Mouse (Mus musculus) MEL (cell line): ENCODE measurements around the gene Mcoln3. TPM values are rescaled to one million over a fixed set of nuclear protein-coding genes. Genes with fewer than 3 reads are reported as not detected.

ENCODE experiments used
- DNase-seq: peaks from one replicate; pipeline ENCODE4 v3.0.0; 2011; ENCODE audit warnings: low read depth, low spot score
- H3K27ac ChIP-seq: 2 replicates; pipeline ENCODE4 v1.5.1; 2012; ENCODE audit warnings: low read depth, mild to moderate bottlenecking, control low read depth, low read length, moderate library complexity; ENCODE audit not compliant: control insufficient read depth
- H3K27me3 ChIP-seq, 2 experiments: fragments of 150-350 bp in 1 of 2; sonication (generic) in 1 of 2; 2 replicates each; pipeline ENCODE4 v1.6.1; 2012; ENCODE audit warnings: low read length in 2 of 2, mild to moderate bottlenecking in 2 of 2, improper control_type of control experiment in 1 of 2, moderate library complexity in 1 of 2; ENCODE audit not compliant: insufficient read depth in 2 of 2, control insufficient read depth in 1 of 2
- H3K36me3 ChIP-seq, 2 experiments: 2 replicates each; pipeline ENCODE4 v1.6.1; 2012 to 2014; ENCODE audit warnings: low read length in 2 of 2, improper control_type of control experiment in 1 of 2, inconsistent platforms in 1 of 2, mild to moderate bottlenecking in 1 of 2; ENCODE audit not compliant: insufficient read depth in 2 of 2, control insufficient read depth in 1 of 2
- H3K4me1 ChIP-seq, 2 experiments: fragments of 150-350 bp in 1 of 2; sonication (generic) in 1 of 2; 2 replicates each; pipeline ENCODE4 v1.6.1; 2012; ENCODE audit warnings: low read length in 2 of 2, improper control_type of control experiment in 1 of 2, mild to moderate bottlenecking in 1 of 2; ENCODE audit not compliant: insufficient read depth in 2 of 2, control insufficient read depth in 1 of 2
- H3K4me3 ChIP-seq, 2 experiments: fragments of 150-350 bp in 1 of 2; sonication (generic) in 1 of 2; 2 replicates each; pipeline ENCODE4 v1.5.1; 2012; ENCODE audit warnings: low read depth in 2 of 2, low read length in 2 of 2, mild to moderate bottlenecking in 2 of 2, moderate library complexity in 2 of 2, control low read depth in 1 of 2, improper control_type of control experiment in 1 of 2; ENCODE audit not compliant: control insufficient read depth in 1 of 2, insufficient read depth in 1 of 2
- H3K79me2 ChIP-seq: 2 replicates; pipeline ENCODE4 v1.6.1; 2012; ENCODE audit warnings: mild to moderate bottlenecking, low read length, moderate library complexity; ENCODE audit not compliant: control insufficient read depth, poor library complexity, insufficient read depth
- H3K9ac ChIP-seq: 2 replicates; pipeline ENCODE4 v1.6.1; 2012; ENCODE audit warnings: low read depth, mild to moderate bottlenecking, control low read depth, low read length, moderate library complexity; ENCODE audit not compliant: control insufficient read depth, poor library complexity, severe bottlenecking
- H3K9me3 ChIP-seq: fragments of 150-350 bp; sonication (generic); replicated peaks from 2 replicates; pipeline ENCODE4 v1.6.1; 2012; ENCODE audit warnings: mild to moderate bottlenecking, low read length, improper control_type of control experiment, moderate library complexity; ENCODE audit not compliant: insufficient read depth
- BHLHE40 ChIP-seq: IDR thresholded peaks from 2 replicates; pipeline ENCODE4 v1.6.1; 2012; ENCODE audit warnings: low read depth, mild to moderate bottlenecking, inconsistent platforms, low read length, improper control_type of control experiment, borderline replicate concordance
- CTCF ChIP-seq, 3 experiments: IDR thresholded peaks in 2 of 3; conservative IDR thresholded peaks in 1 of 3; 2 replicates each; pipeline ENCODE4 v1.5.1; 2011 to 2012; ENCODE audit warnings: low read length in 3 of 3, low read depth in 2 of 3, mild to moderate bottlenecking in 2 of 3, improper control_type of control experiment in 1 of 3, inconsistent platforms in 1 of 3, mixed read lengths in 1 of 3, moderate library complexity in 1 of 3; ENCODE audit not compliant: control insufficient read depth in 1 of 3, insufficient read depth in 1 of 3, poor library complexity in 1 of 3, severe bottlenecking in 1 of 3
- ELF1 ChIP-seq: IDR thresholded peaks from 2 replicates; pipeline ENCODE4 v1.6.1; 2014; ENCODE audit warnings: low read depth, mild to moderate bottlenecking, inconsistent platforms, low read length, improper control_type of control experiment, moderate library complexity
- EP300 ChIP-seq, 2 experiments: IDR thresholded peaks; 2 replicates each; pipeline ENCODE4 v1.6.1; 2011; ENCODE audit warnings: improper control_type of control experiment in 2 of 2, low read length in 2 of 2, low read depth in 1 of 2, mild to moderate bottlenecking in 1 of 2
- ETS1 ChIP-seq: IDR thresholded peaks from 2 replicates; pipeline ENCODE4 v1.6.1; 2012; ENCODE audit warnings: low read depth, mild to moderate bottlenecking, inconsistent platforms, low read length, improper control_type of control experiment, moderate library complexity
- GABPA ChIP-seq: IDR thresholded peaks from 2 replicates; pipeline ENCODE4 v1.6.1; 2012; ENCODE audit warnings: low read depth, mild to moderate bottlenecking, inconsistent platforms, low read length, improper control_type of control experiment, moderate library complexity
- GATA1 ChIP-seq: IDR thresholded peaks from 2 replicates; pipeline ENCODE4 v1.6.1; 2011; ENCODE audit warnings: low read depth, low read length, improper control_type of control experiment
- HCFC1 ChIP-seq: IDR thresholded peaks from 2 replicates; pipeline ENCODE4 v1.6.1; 2012; ENCODE audit warnings: low read depth, mild to moderate bottlenecking, inconsistent platforms, low read length, improper control_type of control experiment, moderate library complexity
- JUND ChIP-seq: IDR thresholded peaks from 2 replicates; pipeline ENCODE4 v1.6.1; 2011; ENCODE audit warnings: low read depth, mild to moderate bottlenecking, improper control_type of control experiment, low read length
- KAT2A ChIP-seq: conservative IDR thresholded peaks from 2 replicates; pipeline ENCODE4 v1.6.1; 2012; ENCODE audit warnings: low read depth, low read length, improper control_type of control experiment, inconsistent platforms
- MAFK ChIP-seq: IDR thresholded peaks from 2 replicates; pipeline ENCODE4 v1.6.1; 2011; ENCODE audit warnings: low read depth, mild to moderate bottlenecking, low read length, improper control_type of control experiment, borderline replicate concordance
- MAX ChIP-seq: IDR thresholded peaks from 2 replicates; pipeline ENCODE4 v1.6.1; 2011; ENCODE audit warnings: low read length, improper control_type of control experiment
- MXI1 ChIP-seq: IDR thresholded peaks from 2 replicates; pipeline ENCODE4 v1.6.1; 2011; ENCODE audit warnings: mild to moderate bottlenecking, low read depth, low read length, improper control_type of control experiment
- POLR2A ChIP-seq, 2 experiments: IDR thresholded peaks; 2 replicates each; pipeline ENCODE4 v1.6.1; 2011 to 2012; ENCODE audit warnings: low read length in 2 of 2, mild to moderate bottlenecking in 2 of 2, control low read depth in 1 of 2, improper control_type of control experiment in 1 of 2, low read depth in 1 of 2, moderate library complexity in 1 of 2; ENCODE audit not compliant: control insufficient read depth in 1 of 2, insufficient read depth in 1 of 2, poor library complexity in 1 of 2
- RCOR1 ChIP-seq: IDR thresholded peaks from 2 replicates; pipeline ENCODE4 v1.6.1; 2012; ENCODE audit warnings: low read depth, mild to moderate bottlenecking, inconsistent platforms, low read length, improper control_type of control experiment
- SIN3A ChIP-seq: IDR thresholded peaks from 2 replicates; pipeline ENCODE4 v1.6.1; 2012; ENCODE audit warnings: low read length, improper control_type of control experiment, inconsistent platforms
- TCF12 ChIP-seq: IDR thresholded peaks from 2 replicates; pipeline ENCODE4 v1.6.1; 2014; ENCODE audit warnings: low read depth, mild to moderate bottlenecking, inconsistent platforms, low read length, improper control_type of control experiment, moderate library complexity
- USF1 ChIP-seq: IDR thresholded peaks from 2 replicates; pipeline ENCODE4 v1.6.1; 2014; ENCODE audit warnings: low read depth, mild to moderate bottlenecking, inconsistent platforms, low read length, improper control_type of control experiment, moderate library complexity
- USF2 ChIP-seq, 2 experiments: IDR thresholded peaks; 2 replicates each; pipeline ENCODE4 v1.6.1; 2011 to 2012; ENCODE audit warnings: improper control_type of control experiment in 2 of 2, low read length in 2 of 2, borderline replicate concordance in 1 of 2, inconsistent platforms in 1 of 2, low read depth in 1 of 2, mild to moderate bottlenecking in 1 of 2; ENCODE audit not compliant: insufficient read depth in 1 of 2
- ZMIZ1 ChIP-seq: IDR thresholded peaks from 2 replicates; pipeline ENCODE4 v1.6.1; 2012; ENCODE audit warnings: low read depth, mild to moderate bottlenecking, inconsistent platforms, low read length, improper control_type of control experiment, moderate library complexity
- polyA plus RNA-seq, 2 experiments: library from polyadenylated mRNA; stranded (reverse) in 1 of 2; unstranded in 1 of 2; fragments of >175 nt in 1 of 2; fragments of >200 nt in 1 of 2; gene quantifications; 2 replicates each; pipeline versions ENCODE4 v1.2.1 to v1.2.4; 2012; ENCODE audit warnings: low replicate concordance in 2 of 2, low read depth in 1 of 2; ENCODE audit not compliant: insufficient read length in 2 of 2, insufficient read depth in 1 of 2, missing spikeins in 1 of 2
- total RNA-seq: library from RNA; depleted of rRNA; stranded (reverse); fragments of 300-350 nt; gene quantifications from 2 replicates; pipeline ENCODE4 v1.2.3, GENCODE M21; 2012

Gene Mcoln3
- total and polyA plus RNA-seq, 3 experiments, result not detected

DNA sequence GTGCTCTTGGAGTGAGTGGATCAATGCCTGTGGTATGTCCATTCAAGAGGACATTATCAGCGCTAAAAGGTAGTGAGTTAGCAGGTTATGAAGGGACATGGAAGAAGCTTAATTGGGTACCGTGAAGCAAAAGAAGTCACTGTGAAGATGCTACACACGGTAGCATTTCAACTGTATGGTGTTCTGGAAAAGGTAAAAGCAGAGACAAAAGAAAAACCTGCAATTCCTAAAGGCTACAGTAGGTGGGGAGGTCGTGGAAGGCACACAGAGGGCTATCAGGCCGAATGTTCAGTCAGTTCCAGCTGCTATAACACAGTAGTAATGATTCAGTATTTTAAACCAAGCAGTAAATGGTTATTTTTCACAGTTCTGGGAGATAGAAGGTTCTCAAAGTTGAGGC, 28.3 kb downstream of the Mcoln3 start:
- peak overlapping the region; percentile 29 for H3K9ac ChIP-seq
- peak overlapping the region; percentile 36 to 41; a peak in 3 of 4 replicates for H3K4me3 ChIP-seq
- peaks cover 0 to 2% of the 10 kb centered on the region in 2 experiments; a peak in 2 of 4 replicates for H3K36me3 ChIP-seq
- peak overlapping the region; percentile 29; the same call in 1 of the 2 replicates for H3K27ac ChIP-seq
- H3K9me3 ChIP-seq, result no peaks in the 10 kb centered on the region
- H3K4me1 ChIP-seq, result peaks cover 6 to 7% of the 10 kb centered on the region in 2 experiments
- H3K27me3 ChIP-seq, result no peaks in the 10 kb centered on the region; a peak in 2 of 4 replicates
- TF ChIP-seq CTCF (IDR thresholded peaks at IDR 0.05 in 2 of 3, conservative IDR thresholded peaks at IDR 0.05 in 1 of 3; ENCODE audit: control insufficient read depth in 1 of 3, insufficient read depth in 1 of 3, low read depth in 2 of 3, low read length in 3 of 3, poor library complexity in 1 of 3, severe bottlenecking in 1 of 3) (peak in 2 of 3 experiments; percentile 20 to 38; a peak in 3 of 6 replicates), TCF12 (no peak)
- peak; percentile 68 for DNase-seq
- H3K79me2 ChIP-seq, result no peaks in the 10 kb centered on the region

DNA sequence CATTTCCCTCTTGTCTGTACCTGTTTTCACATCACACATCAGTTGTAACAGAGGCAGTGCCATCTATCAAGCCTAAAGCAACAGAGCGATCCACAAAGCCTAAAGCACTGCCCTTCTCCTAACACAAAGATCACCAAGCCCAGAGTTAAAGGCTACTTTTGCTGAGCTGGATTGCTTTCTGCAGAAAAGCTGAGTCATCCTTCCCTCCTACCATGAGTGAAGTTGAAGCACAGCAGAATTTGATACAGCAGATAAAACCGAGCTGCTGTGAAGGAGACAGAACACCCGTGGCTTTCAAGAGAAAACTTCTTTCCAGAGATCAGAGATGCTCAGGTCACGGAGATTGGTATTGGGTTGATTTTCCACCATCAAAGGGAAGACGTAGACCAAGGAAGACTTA, 28.9 kb downstream of the Mcoln3 start:
- H3K9ac ChIP-seq, result peak overlapping the region; percentile 29
- H3K79me2 ChIP-seq, result no peaks in the 10 kb centered on the region
- H3K9me3 ChIP-seq, result no peaks in the 10 kb centered on the region
- H3K27ac ChIP-seq, result peak overlapping the region; percentile 29; the same call in 1 of the 2 replicates
- H3K4me3 ChIP-seq, result peak overlapping the region; percentile 36 to 41
- H3K27me3 ChIP-seq, result no peaks in the 10 kb centered on the region; a peak in 1 of 4 replicates
- peaks cover 0 to 2% of the 10 kb centered on the region in 2 experiments; a peak in 2 of 4 replicates for H3K36me3 ChIP-seq
- peaks cover 6 to 7% of the 10 kb centered on the region in 2 experiments for H3K4me1 ChIP-seq
- DNase-seq, result peak; percentile 82
- no peak for TF ChIP-seq CTCF (IDR thresholded peaks at IDR 0.05 in 2 of 3, conservative IDR thresholded peaks at IDR 0.05 in 1 of 3; ENCODE audit: control insufficient read depth in 1 of 3, insufficient read depth in 1 of 3, low read depth in 2 of 3, low read length in 3 of 3, poor library complexity in 1 of 3, severe bottlenecking in 1 of 3)
- no peak for TF ChIP-seq KAT2A
- peak; percentile 56 for TF ChIP-seq ETS1
- TF ChIP-seq ELF1, result no peak
- TF ChIP-seq JUND, result no peak
- peak; percentile 29 to 54; a peak in 1 of 4 replicates for TF ChIP-seq EP300 (IDR thresholded peaks at IDR 0.05; ENCODE audit: low read depth in 1 of 2, low read length in 2 of 2)
- 0 out of 2 replicates have a peak, but pooled peaks have one; percentile 20 for TF ChIP-seq SIN3A
- TF ChIP-seq BHLHE40, result no peak
- peak; percentile 94 for TF ChIP-seq MAFK
- TF ChIP-seq RCOR1, result 0 out of 2 replicates have a peak, but pooled peaks have one; percentile 31
- TF ChIP-seq GABPA, result peak; percentile 93
- TF ChIP-seq USF1, result no peak
- TF ChIP-seq GATA1, result peak; percentile 44; the same call in 1 of the 2 replicates
- TF ChIP-seq MAX, result peak; percentile 42; the same call in 1 of the 2 replicates
- TF ChIP-seq HCFC1, result no peak
- TF ChIP-seq POLR2A (IDR thresholded peaks at IDR 0.05; ENCODE audit: control insufficient read depth in 1 of 2, insufficient read depth in 1 of 2, low read depth in 1 of 2, low read length in 2 of 2, poor library complexity in 1 of 2), result no peak
- TF ChIP-seq ZMIZ1, result no peak
- TF ChIP-seq MXI1, result no peak; the same call in 1 of the 2 replicates
- TF ChIP-seq USF2 (IDR thresholded peaks at IDR 0.05; ENCODE audit: borderline replicate concordance in 1 of 2, insufficient read depth in 1 of 2, low read depth in 1 of 2, low read length in 2 of 2), result no peak
